Mouse (Mus musculus): ENCODE measurements around the gene 4933406M09Rik.

GRCm38 (mm10) chr1:134440437-134440836, 54.7 kb downstream of the 4933406M09Rik start:
- TF ChIP-seq CTCF (IDR thresholded peaks at IDR 0.05; ENCODE audit: extremely low read depth, insufficient read length, insufficient replicate concordance, low read depth, low read length) (no peak), POLR2A (IDR thresholded peaks at IDR 0.05; ENCODE audit: low read depth, low read length) (no peak)
